Mouse (Mus musculus) limb, embryonic 11.5 days (tissue): Measurements from ENCODE around the gene Tmed5. TPM values are rescaled to one million over a fixed set of nuclear protein-coding genes. Genes with fewer than 3 reads are reported as not detected.
"Not testable (repeated sequence)": the region's sequence is repeated elsewhere in the genome, so short reads cannot be mapped to it uniquely, and the experiment has no call there.

Experiments
- ATAC-seq: fragments of 200-750 bp; cut with Nextera tagmentation; 2 replicates; pipeline ENCODE4 v1.8.0; 2017; ENCODE audit warnings: low read depth; ENCODE audit not compliant: insufficient number of reproducible peaks, low FRiP score, low TSS enrichment
- DNase-seq: peaks from one replicate; pipeline ENCODE4 v3.0.0-alpha.2; 2015; ENCODE audit warnings: low spot score
- H3K27ac ChIP-seq: fragments of 300-500 bp; sonication (generic); replicated peaks from 2 replicates; pipeline ENCODE4 v1.5.1; 2014; ENCODE audit warnings: low read depth, mild to moderate bottlenecking, low read length
- H3K27me3 ChIP-seq: fragments of 300-500 bp; sonication (generic); 2 replicates; pipeline ENCODE4 v1.6.1; 2014; ENCODE audit warnings: mild to moderate bottlenecking, low read length, mixed read lengths; ENCODE audit not compliant: control insufficient read depth, insufficient read depth
- H3K36me3 ChIP-seq: fragments of 300-500 bp; sonication (generic); 2 replicates; pipeline ENCODE4 v1.6.1; 2014; ENCODE audit warnings: mild to moderate bottlenecking, low read length, moderate library complexity, mixed read lengths; ENCODE audit not compliant: control insufficient read depth, insufficient read depth
- H3K4me1 ChIP-seq: fragments of 300-500 bp; sonication (generic); 2 replicates; pipeline ENCODE4 v1.6.1; 2014; ENCODE audit warnings: low read length, mixed read lengths; ENCODE audit not compliant: control insufficient read depth, insufficient read depth
- H3K4me2 ChIP-seq: fragments of 300-500 bp; sonication (generic); 2 replicates; pipeline ENCODE4 v1.6.1; 2014; ENCODE audit warnings: low read depth, mild to moderate bottlenecking, moderate library complexity; ENCODE audit not compliant: severe bottlenecking
- H3K4me3 ChIP-seq: fragments of 300-500 bp; sonication (generic); 2 replicates; pipeline ENCODE4 v1.5.1; 2014; ENCODE audit warnings: low read depth, low read length
- H3K9ac ChIP-seq: fragments of 300-500 bp; sonication (generic); 2 replicates; pipeline ENCODE4 v1.6.1; 2014; ENCODE audit warnings: mild to moderate bottlenecking, low read length
- H3K9me3 ChIP-seq: fragments of 300-500 bp; sonication (generic); 2 replicates; pipeline ENCODE4 v1.6.1; 2016; ENCODE audit warnings: low read length; ENCODE audit not compliant: control insufficient read depth
- WGBS: fragments of 180-500 bp; shearing (Covaris S2); extraction: QIAGEN DNeasy Blood & Tissue Kit; methylation state at CpG from one replicate; pipeline ENCODE4 v1.1.7; 2014; 5-methylcytosine and 5-hydroxymethylcytosine counted together
- polyA plus RNA-seq: library from polyadenylated mRNA; unstranded; fragments of >200 nt; fragmentation: Nextera tagmentation; extraction: Ambion mirVana; gene quantifications from 2 replicates; pipeline ENCODE4 v1.2.1, GENCODE M21; 2014

Gene Tmed5
- polyA plus RNA-seq, 1 experiment from 2014 or later, result 28.1 TPM

- Histone ChIP-seq H3K9ac (no peak overlapping the region), H3K27me3 (no peaks in the 10 kb centered on the region), H3K4me2 (no peak overlapping the region), H3K36me3 (peaks cover 10% of the 10 kb centered on the region; the same call in 1 of the 2 replicates), H3K4me1 (no peaks in the 10 kb centered on the region), H3K27ac (no peak overlapping the region), H3K9me3 (no peaks in the 10 kb centered on the region), H3K4me3 (no peak overlapping the region)
- 89% methylated on average over 5 of the region's 5 CpGs for WGBS
- ATAC-seq, result no peak
- no peak for DNase-seq
These were observed 28.1 kb downstream of the Tmed5 start for GRCm38 (mm10) chr5:108104306-108104705.

GRCm38 (mm10) chr5:108100196-108100595 is 32.2 kb downstream of the Tmed5 start:
- DNase-seq, result no peak
- H3K36me3 ChIP-seq, result peaks cover 12% of the 10 kb centered on the region; the same call in 1 of the 2 replicates

GRCm38 (mm10) chr5:108097676-108098075 is 34.7 kb downstream of the Tmed5 start:
- H3K36me3 ChIP-seq, result peaks cover 13% of the 10 kb centered on the region
- no peak overlapping the region for H3K9ac ChIP-seq
- no peak for DNase-seq
- H3K27me3 ChIP-seq, result no peaks in the 10 kb centered on the region
- no peak for ATAC-seq
- H3K4me3 ChIP-seq, result no peak overlapping the region
- no peak overlapping the region for H3K27ac ChIP-seq
- H3K9me3 ChIP-seq, result no peaks in the 10 kb centered on the region
- 89% methylated on average over 3 of the region's 3 CpGs for WGBS
- H3K4me1 ChIP-seq, result no peaks in the 10 kb centered on the region
- no peak overlapping the region for H3K4me2 ChIP-seq

More at GRCm38 (mm10) chr5:108100196-108100595, 32.2 kb downstream of the Tmed5 start:
- Histone ChIP-seq H3K9me3 (no peaks in the 10 kb centered on the region), H3K4me3 (no peak overlapping the region), H3K27ac (no peak overlapping the region), H3K9ac (no peak overlapping the region), H3K27me3 (no peaks in the 10 kb centered on the region), H3K4me1 (no peaks in the 10 kb centered on the region), H3K4me2 (no peak overlapping the region)
- ATAC-seq, result no peak

- not testable (repeated sequence) for H3K4me1 ChIP-seq, H3K9me3 ChIP-seq, H3K27me3 ChIP-seq, H3K9ac ChIP-seq, H3K4me3 ChIP-seq, ATAC-seq, DNase-seq, H3K27ac ChIP-seq, H3K4me2 ChIP-seq
- 92% methylated on average over 8 of the region's 8 CpGs for WGBS
- H3K36me3 ChIP-seq, result peaks cover 31% of the 10 kb centered on the region
These were observed 39.7 kb downstream of the Tmed5 start for GRCm38 (mm10) chr5:108092731-108093130.

- no peak overlapping the region for H3K9ac ChIP-seq
- no peak for DNase-seq
- no peak overlapping the region for H3K27ac ChIP-seq
- no peaks in the 10 kb centered on the region for H3K4me1 ChIP-seq
- H3K4me3 ChIP-seq, result no peak overlapping the region
- no peaks in the 10 kb centered on the region for H3K9me3 ChIP-seq
- H3K27me3 ChIP-seq, result no peaks in the 10 kb centered on the region
- H3K4me2 ChIP-seq, result no peak overlapping the region
- 90% methylated on average over 2 of the region's 2 CpGs for WGBS
- no peak for ATAC-seq
- H3K36me3 ChIP-seq, result peaks cover 22% of the 10 kb centered on the region
These were observed 47.0 kb downstream of the Tmed5 start for GRCm38 (mm10) chr5:108085440-108085839.

DNA sequence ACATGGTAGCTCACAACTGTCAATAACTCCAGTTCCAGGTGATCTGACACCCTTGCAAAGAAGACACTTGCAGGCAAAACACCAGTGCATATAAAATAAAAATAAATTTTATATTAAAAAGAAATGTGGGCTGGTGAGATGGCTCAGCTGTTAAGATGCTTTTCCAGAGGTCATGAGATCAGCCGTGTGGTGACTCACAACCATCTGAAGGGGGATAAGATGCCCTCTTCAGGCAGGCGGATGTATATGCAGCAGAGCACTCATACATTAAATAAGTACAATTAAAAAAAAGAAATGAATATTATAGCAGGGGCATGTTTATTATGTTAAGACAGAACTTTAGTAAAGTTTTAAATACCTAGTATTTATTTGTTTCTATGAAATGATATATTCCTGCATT is 50.0 kb downstream of the Tmed5 start:
- Histone ChIP-seq H3K4me1 (no peaks in the 10 kb centered on the region), H3K27ac (no peak overlapping the region), H3K4me3 (no peak overlapping the region), H3K9me3 (no peaks in the 10 kb centered on the region), H3K27me3 (no peaks in the 10 kb centered on the region), H3K4me2 (no peak overlapping the region), H3K36me3 (peaks cover 8% of the 10 kb centered on the region; the same call in 1 of the 2 replicates), H3K9ac (no peak overlapping the region)
- DNase-seq (peak; percentile 25), ATAC-seq (no peak)
- WGBS, result 43% methylated on average over 2 of the region's 2 CpGs

- Histone ChIP-seq H3K27ac (no peak overlapping the region), H3K36me3 (peaks cover 2% of the 10 kb centered on the region; the same call in 1 of the 2 replicates), H3K27me3 (no peaks in the 10 kb centered on the region), H3K4me2 (no peak overlapping the region), H3K4me1 (no peaks in the 10 kb centered on the region), H3K9ac (no peak overlapping the region), H3K4me3 (no peak overlapping the region), H3K9me3 (no peaks in the 10 kb centered on the region)
- DNase-seq, result no peak
- ATAC-seq, result no peak
These were observed 52.8 kb downstream of the Tmed5 start for GRCm38 (mm10) chr5:108079603-108080002.

DNA sequence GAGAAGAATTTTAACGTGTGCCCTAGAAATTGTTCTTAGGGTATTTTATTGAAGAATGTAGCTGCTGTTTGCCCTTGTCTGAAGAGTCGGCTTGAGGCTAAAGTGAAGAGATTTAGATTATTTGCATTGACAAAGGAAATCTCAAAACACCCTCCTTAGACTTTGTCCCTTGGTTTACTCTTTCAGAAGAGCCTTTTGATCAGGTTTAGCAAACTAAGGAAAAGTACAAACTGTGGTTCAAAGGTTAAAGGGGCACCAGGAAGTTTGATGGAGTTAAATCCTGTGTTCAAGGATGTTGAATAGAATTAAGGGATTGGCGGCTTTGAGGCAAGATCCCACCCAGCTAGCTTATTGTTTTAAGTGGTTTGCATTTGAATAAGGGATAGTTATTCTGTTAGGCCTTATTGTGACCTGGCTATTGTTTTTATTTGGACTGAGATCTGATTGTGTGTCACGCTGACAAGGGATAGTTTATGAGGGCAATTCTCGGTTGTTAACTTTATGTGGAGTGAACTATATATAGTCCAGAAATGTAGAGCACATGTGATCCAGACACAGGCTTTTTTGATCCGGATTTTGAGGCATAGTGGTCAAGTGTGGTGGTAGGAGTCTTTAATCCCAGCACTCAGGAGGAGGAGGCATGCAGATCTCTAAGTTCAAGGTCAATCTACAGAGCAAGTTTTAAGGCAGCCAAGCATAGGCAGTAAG is 55.4 kb downstream of the Tmed5 start:
- Histone ChIP-seq H3K27ac (no peak overlapping the region), H3K4me3 (no peak overlapping the region), H3K27me3 (no peaks in the 10 kb centered on the region), H3K4me2 (no peak overlapping the region), H3K36me3 (peaks cover 10% of the 10 kb centered on the region; the same call in 1 of the 2 replicates), H3K4me1 (no peaks in the 10 kb centered on the region), H3K9me3 (no peaks in the 10 kb centered on the region), H3K9ac (no peak overlapping the region)
- DNase-seq, result no peak
- no peak for ATAC-seq
- 79% methylated on average over 6 of the region's 6 CpGs for WGBS

DNA sequence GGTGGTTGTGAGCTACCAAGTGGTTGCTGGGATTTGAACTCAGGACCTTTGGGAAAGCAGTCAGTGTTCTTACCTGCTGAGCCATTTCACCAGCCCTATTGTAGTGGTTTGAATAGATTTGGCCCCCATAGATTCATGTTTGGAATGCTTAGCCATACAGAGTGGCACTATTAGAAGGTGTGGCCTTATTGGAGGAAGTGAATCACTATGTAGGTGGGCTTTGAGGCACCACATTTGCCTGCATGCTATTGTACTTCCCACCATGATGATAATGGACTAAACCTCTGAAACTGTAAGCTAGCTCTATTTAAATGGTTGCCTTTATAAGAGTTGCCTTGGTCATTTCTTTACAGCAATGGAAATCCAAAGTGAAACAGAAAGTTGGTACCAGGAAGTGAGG is 56.2 kb downstream of the Tmed5 start:
- Histone ChIP-seq H3K9ac (no peak overlapping the region), H3K27me3 (no peaks in the 10 kb centered on the region), H3K4me2 (no peak overlapping the region), H3K4me3 (no peak overlapping the region), H3K36me3 (peaks cover 8% of the 10 kb centered on the region; the same call in 1 of the 2 replicates), H3K4me1 (no peaks in the 10 kb centered on the region), H3K9me3 (no peaks in the 10 kb centered on the region), H3K27ac (no peak overlapping the region)
- no peak for ATAC-seq
- no peak for DNase-seq
